Mouse (Mus musculus) embryonic facial prominence, embryonic 10.5 days (tissue): ENCODE results near the gene Ahsg. TPM values are rescaled to one million over a fixed set of nuclear protein-coding genes. Genes with fewer than 3 reads are reported as not detected.
A peak's percentile ranks its signal among the peaks of the same experiment; 100 is the strongest.

Experiments
- DNase-seq: peaks from one replicate; pipeline ENCODE4 v3.0.0-alpha.2; 2017; ENCODE audit warnings: low spot score
- H3K27ac ChIP-seq: fragments of 300-500 bp; sonication (generic); replicated peaks from 2 replicates; pipeline ENCODE4 v1.5.1; 2016; ENCODE audit warnings: mild to moderate bottlenecking
- H3K27me3 ChIP-seq: fragments of 300-500 bp; sonication (generic); replicated peaks from 2 replicates; pipeline ENCODE4 v1.6.1; 2016; ENCODE audit warnings: low read depth, mild to moderate bottlenecking; ENCODE audit not compliant: poor library complexity, severe bottlenecking
- H3K36me3 ChIP-seq: fragments of 300-500 bp; sonication (generic); replicated peaks from 2 replicates; pipeline ENCODE4 v1.6.1; 2016; ENCODE audit warnings: mild to moderate bottlenecking, moderate library complexity
- H3K4me1 ChIP-seq: fragments of 300-500 bp; sonication (generic); 2 replicates; pipeline ENCODE4 v1.6.1; 2016
- H3K4me3 ChIP-seq: fragments of 300-500 bp; sonication (generic); 2 replicates; pipeline ENCODE4 v1.5.1; 2016; ENCODE audit warnings: mild to moderate bottlenecking, moderate library complexity
- H3K9me3 ChIP-seq: fragments of 300-500 bp; sonication (generic); 2 replicates; pipeline ENCODE4 v1.6.1; 2016; ENCODE audit warnings: mild to moderate bottlenecking
- WGBS: fragments of 180-500 bp; shearing (Covaris S2); methylation state at CpG from one replicate; pipeline ENCODE4 v1.1.7; 2016; 5-methylcytosine and 5-hydroxymethylcytosine counted together
- polyA plus RNA-seq: library from polyadenylated mRNA; unstranded; fragments of >200 nt; fragmentation: Nextera tagmentation; extraction: Ambion mirVana; gene quantifications from 2 replicates; pipeline ENCODE4 v1.2.1, GENCODE M21; 2016

Gene Ahsg
- polyA plus RNA-seq, 1 experiment from 2014 or later: not detected

DNA sequence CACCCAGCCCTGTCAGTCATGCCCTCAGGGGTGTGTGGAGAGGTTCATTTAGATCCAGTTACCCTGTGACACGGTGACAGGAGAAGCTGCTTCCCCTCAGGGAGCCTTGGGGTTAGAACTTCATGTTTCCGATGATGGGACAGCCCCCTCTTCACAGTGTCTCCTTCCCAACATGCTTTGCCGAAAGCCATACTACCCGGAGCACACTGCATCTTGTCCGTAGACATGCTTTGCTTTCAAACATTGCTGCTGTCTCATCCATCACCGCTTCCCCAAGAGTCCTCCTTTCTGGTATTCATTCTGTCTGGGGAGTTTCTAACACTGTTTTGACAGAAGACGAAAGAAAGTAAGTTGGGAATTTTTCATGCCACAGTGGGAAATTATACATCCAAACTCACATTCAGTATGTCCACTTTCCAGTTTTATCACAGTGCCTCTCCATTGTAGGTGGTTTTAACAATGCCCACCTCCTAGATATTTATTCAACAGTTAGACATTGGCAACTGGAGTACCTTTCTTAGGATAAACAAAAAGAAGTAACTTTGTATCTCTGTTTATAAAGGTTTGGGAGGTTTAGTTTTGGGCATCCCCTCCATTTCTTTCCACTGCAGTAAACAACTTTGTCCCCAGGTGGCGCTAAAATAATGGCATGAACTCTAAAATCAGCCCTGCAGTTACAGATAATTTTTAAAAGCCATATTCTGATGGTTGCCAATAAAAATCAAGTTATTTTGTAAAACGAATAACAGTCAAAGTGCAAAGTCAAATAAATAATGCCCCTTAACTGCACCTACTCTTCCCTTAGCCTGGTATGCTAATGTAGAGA lies 14.6 kb upstream of the Ahsg start:
- DNase-seq: no peak
- Histone ChIP-seq H3K36me3 (peaks cover 26% of the 10 kb centered on the region), H3K4me1 (peaks cover 22% of the 10 kb centered on the region), H3K4me3 (no peak overlapping the region), H3K27me3 (0 out of 2 replicates have a peak, but pooled peaks cover 7% of the 10 kb centered on the region), H3K9me3 (no peaks in the 10 kb centered on the region), H3K27ac (no peak overlapping the region)
- WGBS: 42% methylated on average over 9 of the region's 9 CpGs

DNA sequence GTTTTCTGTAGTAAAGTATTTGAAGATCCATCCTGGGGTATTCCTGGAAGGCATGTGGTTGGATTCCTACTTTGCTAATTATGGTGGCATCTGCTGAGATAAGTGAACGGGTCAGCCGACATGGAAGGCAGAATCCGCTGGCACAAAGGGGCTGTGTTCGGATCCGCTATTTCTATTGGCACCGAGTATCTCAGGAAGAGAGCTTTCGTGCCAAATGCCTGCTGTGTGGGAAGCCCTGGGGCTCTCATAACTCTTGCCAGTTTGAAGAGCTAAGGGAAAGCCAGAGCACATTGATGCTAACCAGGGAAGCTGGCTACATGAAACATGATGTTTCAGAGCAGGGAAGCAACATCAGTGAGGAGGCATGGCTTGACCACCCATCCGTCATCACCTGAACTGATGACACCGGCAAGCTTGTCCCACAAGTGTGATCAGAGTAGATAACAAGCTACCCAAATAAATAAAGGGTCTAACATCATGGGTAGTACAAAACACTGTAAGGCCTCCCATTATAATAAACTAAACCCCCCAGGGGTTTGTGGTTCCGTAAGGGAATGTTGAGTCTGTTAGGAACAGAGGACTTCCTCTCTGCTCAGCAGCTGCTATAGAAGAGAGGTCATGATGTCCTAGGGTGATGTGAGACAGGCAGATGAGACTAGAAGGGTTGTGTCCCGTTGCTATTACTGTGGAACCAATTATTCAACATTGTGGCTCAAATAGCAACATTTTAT lies 13.3 kb upstream of the Ahsg start:
- no peak for DNase-seq
- 82% methylated on average over 11 of the region's 11 CpGs for WGBS
- no peak overlapping the region for H3K27ac ChIP-seq

DNA sequence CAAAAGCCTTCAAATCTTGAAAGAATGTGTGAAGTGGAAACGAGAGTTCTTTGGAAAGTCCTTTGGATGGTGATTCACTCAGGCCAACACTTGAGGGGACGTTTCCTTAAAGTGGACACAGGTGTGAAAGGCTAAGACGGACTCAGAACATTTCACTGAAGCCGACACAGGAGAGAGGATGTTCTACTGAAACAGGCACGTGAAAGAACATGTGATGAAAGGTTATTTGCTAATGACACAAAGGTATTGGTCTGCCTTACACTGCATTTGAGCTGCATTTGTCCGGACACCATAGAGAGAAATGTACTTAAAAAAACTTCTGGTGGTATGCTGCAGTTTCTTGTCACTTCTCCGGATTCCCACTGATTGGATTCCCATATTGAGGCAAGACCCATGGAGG lies 12.4 kb upstream of the Ahsg start:
- WGBS: 81% methylated on average over 7 of the region's 7 CpGs
- peaks cover 3% of the 10 kb centered on the region for H3K36me3 ChIP-seq

More for the DNA sequence above, 13.3 kb upstream of the Ahsg start:
- Histone ChIP-seq H3K9me3 (no peaks in the 10 kb centered on the region), H3K36me3 (peaks cover 12% of the 10 kb centered on the region), H3K4me3 (no peak overlapping the region), H3K4me1 (peaks cover 29% of the 10 kb centered on the region), H3K27me3 (peaks cover 14% of the 10 kb centered on the region)

DNA sequence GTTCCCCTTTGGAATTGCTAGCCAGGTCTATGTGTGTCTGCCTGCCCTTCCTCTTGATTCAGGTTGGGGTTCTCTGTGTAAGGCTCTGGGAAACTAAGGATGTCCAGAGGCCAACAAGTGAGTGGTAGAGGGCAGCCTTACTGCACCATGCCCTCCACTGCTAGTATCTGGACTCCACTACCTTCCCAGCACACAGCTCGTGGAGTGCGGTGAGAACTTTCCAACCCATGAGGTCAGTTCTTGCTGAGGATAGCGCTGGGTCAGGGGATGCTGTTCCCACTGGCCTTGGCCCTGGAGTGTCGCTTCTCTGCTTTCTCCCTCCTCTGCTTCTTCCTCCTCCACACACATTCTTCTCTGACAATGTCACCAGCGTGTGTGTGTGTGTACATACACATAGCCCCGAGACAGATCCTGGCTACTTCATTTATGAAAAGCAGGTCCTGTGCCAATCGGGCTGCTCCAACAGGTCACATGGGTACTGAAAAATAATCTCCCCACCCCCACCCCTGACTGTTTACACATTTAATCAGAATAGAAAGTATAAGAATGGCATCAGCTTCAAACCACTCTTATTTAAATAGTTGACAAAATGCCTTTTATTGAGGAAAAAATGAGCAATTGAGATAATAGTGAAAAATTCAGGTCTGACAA lies 11.0 kb upstream of the Ahsg start:
- Histone ChIP-seq H3K27ac (no peak overlapping the region), H3K9me3 (no peaks in the 10 kb centered on the region), H3K4me1 (peaks cover 28% of the 10 kb centered on the region), H3K36me3 (no peaks in the 10 kb centered on the region), H3K4me3 (no peak overlapping the region), H3K27me3 (peaks cover 14% of the 10 kb centered on the region)
- 63% methylated on average over 7 of the region's 7 CpGs for WGBS
- no peak for DNase-seq

More for the DNA sequence above, 12.4 kb upstream of the Ahsg start:
- no peak overlapping the region for H3K4me3 ChIP-seq
- no peak for DNase-seq
- H3K4me1 ChIP-seq: peaks cover 29% of the 10 kb centered on the region
- no peaks in the 10 kb centered on the region for H3K9me3 ChIP-seq
- H3K27ac ChIP-seq: no peak overlapping the region
- H3K27me3 ChIP-seq: peaks cover 14% of the 10 kb centered on the region

DNA sequence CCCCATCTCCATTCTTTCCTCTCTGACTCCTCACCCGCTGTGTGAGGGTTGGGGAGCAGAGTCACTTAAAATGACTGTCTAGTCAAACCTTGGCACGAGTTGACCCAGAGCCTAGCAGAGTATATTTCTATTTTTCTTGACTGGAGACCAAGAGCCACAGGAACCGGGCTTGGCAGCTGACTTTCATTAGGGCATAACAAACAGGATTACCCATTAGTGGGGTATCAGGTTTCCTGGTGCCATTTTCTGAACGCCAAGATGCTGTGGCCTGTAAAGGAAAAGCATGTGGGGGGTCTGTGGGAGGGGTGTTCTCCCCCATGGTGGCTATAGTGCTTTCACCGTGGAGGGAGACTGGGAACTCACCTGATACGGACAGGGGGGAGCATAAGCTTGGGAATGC lies 10.2 kb upstream of the Ahsg start:
- H3K27me3 ChIP-seq: peaks cover 14% of the 10 kb centered on the region
- H3K36me3 ChIP-seq: no peaks in the 10 kb centered on the region
- no peak overlapping the region; the same call in 1 of the 2 replicates for H3K27ac ChIP-seq
- H3K9me3 ChIP-seq: no peaks in the 10 kb centered on the region
- peak; percentile 71 for DNase-seq
- no peak overlapping the region for H3K4me3 ChIP-seq
- WGBS: 6% methylated on average over 6 of the region's 6 CpGs
- H3K4me1 ChIP-seq: peaks cover 33% of the 10 kb centered on the region

DNA sequence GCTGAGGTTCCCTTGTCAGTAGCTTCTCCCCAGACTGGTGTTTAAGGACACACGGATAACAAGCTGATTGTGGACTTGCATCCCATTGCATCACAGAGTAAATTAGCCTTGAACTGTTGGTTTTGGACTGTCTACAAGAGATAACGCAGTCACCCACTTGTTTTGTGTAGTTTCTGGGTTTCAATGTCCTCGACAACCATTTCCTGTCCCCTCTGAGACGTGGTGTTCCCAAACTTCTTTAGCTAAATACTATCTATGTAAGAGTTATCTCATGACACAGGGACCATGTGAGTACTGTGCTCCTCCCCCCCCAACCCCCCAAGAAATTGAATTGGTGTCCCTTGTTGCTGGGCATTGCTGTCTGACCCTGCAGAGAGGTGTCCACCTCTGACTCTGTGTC lies 9.6 kb upstream of the Ahsg start:
- no peak overlapping the region for H3K4me3 ChIP-seq
- no peaks in the 10 kb centered on the region for H3K9me3 ChIP-seq
- no peaks in the 10 kb centered on the region for H3K36me3 ChIP-seq
- 66% methylated on average over 4 of the region's 4 CpGs for WGBS
- H3K27ac ChIP-seq: no peak overlapping the region
- peaks cover 14% of the 10 kb centered on the region for H3K27me3 ChIP-seq
- DNase-seq: no peak
- peaks cover 33% of the 10 kb centered on the region for H3K4me1 ChIP-seq

DNA sequence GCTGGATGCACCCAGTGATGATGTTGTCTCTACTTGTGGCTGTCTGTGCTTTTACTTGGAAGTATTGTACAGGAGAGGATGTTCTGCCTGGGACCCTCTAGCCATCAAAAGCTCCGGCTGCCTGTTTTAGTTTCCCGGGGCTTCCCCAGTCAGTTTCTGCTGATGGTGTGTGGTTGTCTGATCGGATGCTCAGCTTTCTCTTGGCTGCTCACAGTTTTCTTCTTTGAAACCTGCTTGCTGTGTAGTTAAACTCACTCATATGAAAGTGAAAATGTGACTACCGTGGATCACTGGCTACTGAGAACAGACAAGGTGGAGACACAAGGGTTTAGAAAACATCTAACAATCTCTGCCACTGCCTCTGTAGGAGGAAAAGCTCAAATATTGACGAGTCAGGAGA lies 7.6 kb upstream of the Ahsg start:
- peaks cover 33% of the 10 kb centered on the region for H3K4me1 ChIP-seq
- WGBS: 86% methylated on average over 5 of the region's 5 CpGs
- no peak overlapping the region for H3K27ac ChIP-seq
- no peaks in the 10 kb centered on the region for H3K9me3 ChIP-seq
- peaks cover 14% of the 10 kb centered on the region for H3K27me3 ChIP-seq
- H3K36me3 ChIP-seq: no peaks in the 10 kb centered on the region
- no peak for DNase-seq
- H3K4me3 ChIP-seq: no peak overlapping the region

DNA sequence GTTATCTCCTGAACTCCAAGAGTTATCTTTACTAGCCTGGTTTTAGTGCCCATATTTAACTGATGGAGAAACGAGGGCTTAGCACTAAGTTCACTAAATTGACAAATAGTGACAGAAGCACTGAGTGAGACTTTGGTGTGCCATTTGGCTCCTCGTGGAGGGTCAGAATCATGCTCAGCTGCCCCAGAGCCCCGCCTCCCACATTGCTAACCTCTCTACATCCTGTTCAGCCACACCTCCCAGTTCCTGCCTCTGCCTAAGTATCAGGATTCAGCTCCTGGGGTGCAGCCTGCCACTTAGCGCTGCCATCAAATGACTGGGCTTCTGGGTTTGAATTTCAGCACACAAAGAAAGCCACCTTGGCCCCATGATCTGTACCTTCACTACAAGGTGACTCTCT lies 5.7 kb upstream of the Ahsg start:
- peaks cover 28% of the 10 kb centered on the region for H3K4me1 ChIP-seq
- peak; percentile 13 for DNase-seq
- H3K4me3 ChIP-seq: no peak overlapping the region
- H3K9me3 ChIP-seq: no peaks in the 10 kb centered on the region
- WGBS: 41% methylated on average over 4 of the region's 4 CpGs
- H3K27me3 ChIP-seq: peaks cover 6% of the 10 kb centered on the region
- no peak overlapping the region for H3K27ac ChIP-seq
- no peaks in the 10 kb centered on the region for H3K36me3 ChIP-seq

DNA sequence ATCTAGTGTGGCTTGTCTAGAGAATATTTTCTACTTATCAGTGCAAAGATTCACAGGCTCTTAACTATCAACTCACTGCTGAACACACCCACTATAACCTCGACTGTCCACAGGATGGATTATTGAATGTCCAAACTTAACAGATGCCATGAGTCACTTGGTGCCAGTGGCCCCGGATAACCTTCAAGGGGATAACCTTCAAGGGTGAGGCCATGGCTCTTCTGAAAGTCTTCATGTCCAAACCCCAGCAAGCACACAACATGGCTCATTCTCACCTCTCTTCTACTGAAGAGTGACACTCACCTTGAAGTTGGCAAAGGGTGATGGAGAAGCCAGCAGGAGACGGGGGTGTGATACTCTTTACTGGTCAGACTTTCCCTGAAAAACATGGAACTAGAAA lies 4.4 kb upstream of the Ahsg start:
- no peak for DNase-seq
- WGBS: 85% methylated on average over 3 of the region's 3 CpGs
- no peak overlapping the region for H3K4me3 ChIP-seq
- H3K27me3 ChIP-seq: peaks cover 4% of the 10 kb centered on the region
- H3K9me3 ChIP-seq: no peaks in the 10 kb centered on the region
- no peak overlapping the region for H3K27ac ChIP-seq
- H3K36me3 ChIP-seq: no peaks in the 10 kb centered on the region
- H3K4me1 ChIP-seq: peaks cover 15% of the 10 kb centered on the region

DNA sequence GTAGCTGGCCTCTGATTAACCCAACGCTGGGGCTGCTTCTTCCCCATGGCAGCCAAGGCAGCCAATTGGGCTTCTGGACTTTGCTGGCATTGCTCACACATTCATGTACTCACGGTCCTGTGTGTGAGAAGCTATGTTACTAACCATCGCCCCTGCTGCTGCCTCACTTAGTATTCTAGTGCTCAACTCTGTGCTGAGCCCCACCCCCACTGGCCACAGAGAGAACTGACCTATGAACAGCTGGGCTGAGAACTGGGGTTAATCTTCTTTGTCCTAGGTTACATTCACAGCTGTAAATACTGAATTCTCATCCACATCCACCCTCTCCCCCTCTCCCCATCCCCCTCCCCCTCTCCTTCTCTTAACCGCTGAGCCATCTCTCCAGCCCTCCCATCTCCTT lies 2.2 kb upstream of the Ahsg start:
- H3K4me3 ChIP-seq: no peak overlapping the region
- H3K36me3 ChIP-seq: no peaks in the 10 kb centered on the region
- H3K27me3 ChIP-seq: no peaks in the 10 kb centered on the region
- no peak overlapping the region for H3K27ac ChIP-seq
- H3K9me3 ChIP-seq: no peaks in the 10 kb centered on the region
- DNase-seq: no peak
- WGBS: 68% methylated on average over 4 of the region's 4 CpGs
- peaks cover 10% of the 10 kb centered on the region for H3K4me1 ChIP-seq

DNA sequence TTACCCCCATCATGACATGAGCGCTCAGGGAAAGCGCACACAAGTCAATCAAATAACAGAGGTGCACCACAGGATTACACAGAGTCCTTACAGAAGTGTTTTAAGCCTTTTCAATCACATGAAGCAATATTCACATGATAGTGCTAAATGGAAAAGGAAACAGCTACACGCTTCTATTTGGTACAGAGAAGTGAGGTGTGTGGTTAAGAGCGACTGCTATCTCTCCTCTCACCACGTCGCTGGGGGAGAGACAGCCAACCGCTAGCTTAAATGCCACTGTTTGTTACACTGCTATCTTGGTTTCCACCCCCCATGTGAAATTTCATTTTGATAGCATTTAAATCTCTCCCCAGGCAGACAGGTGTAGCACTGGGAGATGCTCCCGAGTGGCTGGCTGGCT lies 1.4 kb upstream of the Ahsg start:
- no peak overlapping the region for H3K4me3 ChIP-seq
- H3K4me1 ChIP-seq: peaks cover 10% of the 10 kb centered on the region
- no peaks in the 10 kb centered on the region for H3K27me3 ChIP-seq
- no peak overlapping the region for H3K27ac ChIP-seq
- 88% methylated on average over 8 of the region's 8 CpGs for WGBS
- DNase-seq: no peak
- no peaks in the 10 kb centered on the region for H3K9me3 ChIP-seq
- no peaks in the 10 kb centered on the region for H3K36me3 ChIP-seq

DNA sequence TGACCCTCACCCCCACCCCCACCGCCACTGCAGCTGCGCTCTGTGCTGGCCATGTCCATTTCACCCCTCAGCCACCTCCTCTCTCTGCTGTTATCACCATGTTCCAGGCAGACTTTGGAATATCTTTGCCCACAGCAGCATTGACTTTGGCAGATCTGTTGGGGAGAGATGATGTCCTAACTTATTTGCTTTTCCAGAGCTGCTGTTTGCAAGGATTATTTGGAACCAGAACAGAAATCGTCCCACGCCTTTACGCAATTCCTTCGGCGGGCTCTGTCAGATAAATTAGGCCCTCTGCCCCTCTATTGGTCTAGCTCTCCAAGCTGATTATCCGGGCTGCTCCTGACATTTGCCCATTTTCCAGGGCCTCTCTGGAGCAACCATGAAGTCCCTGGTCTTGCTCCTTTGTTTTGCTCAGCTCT lies 667 bp downstream of the Ahsg start:
- no peak for DNase-seq
- 91% methylated on average over 8 of the region's 8 CpGs for WGBS
- 0 out of 2 replicates have a peak, but pooled peaks cover 4% of the 10 kb centered on the region for H3K27me3 ChIP-seq

More for the DNA sequence above, 667 bp downstream of the Ahsg start:
- Histone ChIP-seq H3K9me3 (no peaks in the 10 kb centered on the region), H3K4me1 (peaks cover 4% of the 10 kb centered on the region; the same call in 1 of the 2 replicates), H3K4me3 (no peak overlapping the region), H3K36me3 (no peaks in the 10 kb centered on the region), H3K27ac (no peak overlapping the region)
